Mouse (Mus musculus): Measurements from ENCODE around the gene Upp1. TPM values are rescaled to one million over a fixed set of nuclear protein-coding genes. Genes with fewer than 3 reads are reported as not detected.
"Not testable (repeated sequence)": the region's sequence is repeated elsewhere in the genome, so short reads cannot be mapped to it uniquely, and the experiment has no call there.

Upp1 gene
- total RNA-seq, 1 experiment from 2014 or later, result 1.6 TPM

DNA sequence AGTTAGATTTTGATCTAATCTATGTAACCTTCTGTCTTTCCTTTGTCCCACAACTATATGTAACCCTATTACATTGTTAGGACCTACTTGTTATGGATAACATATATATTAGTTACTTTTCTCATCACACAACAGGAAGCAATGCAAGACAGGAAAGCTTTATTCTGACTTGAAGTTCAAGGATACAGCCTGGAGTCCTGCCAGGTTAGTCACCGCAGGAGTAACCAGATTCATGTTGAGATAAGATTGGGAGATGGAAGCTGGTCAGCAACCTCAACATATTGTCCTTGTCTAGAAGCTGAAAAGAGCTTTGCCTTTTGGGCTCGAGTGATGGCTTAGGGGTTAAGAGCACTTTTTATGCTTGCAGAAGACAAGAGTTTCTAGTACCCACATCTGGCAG is 30.3 kb downstream of the Upp1 start:
- ATAC-seq (replicated peaks; ENCODE audit: low read depth, poor library complexity, severe bottlenecking), result no peak

DNA sequence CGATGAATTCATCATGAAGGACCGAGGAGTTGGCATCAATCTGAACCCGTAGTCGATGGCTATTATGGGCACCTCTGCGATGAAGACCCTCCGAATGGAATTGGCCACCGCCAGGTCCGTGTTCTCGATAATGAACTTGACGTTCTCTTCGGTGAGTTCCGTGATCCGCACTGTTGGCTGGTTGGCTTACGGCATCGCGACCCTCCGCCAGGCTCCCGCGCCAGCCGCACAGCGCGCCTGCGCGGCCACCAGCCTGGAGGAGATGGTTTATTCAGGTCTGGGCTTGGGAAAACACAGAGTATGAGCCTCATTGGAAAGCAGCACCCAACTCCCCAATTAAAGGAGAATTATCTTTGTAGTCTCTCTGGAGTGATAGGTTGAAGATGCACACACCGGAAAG is 32.5 kb downstream of the Upp1 start:
- not testable (repeated sequence) for ATAC-seq (replicated peaks; ENCODE audit: low read depth, poor library complexity, severe bottlenecking)

DNA sequence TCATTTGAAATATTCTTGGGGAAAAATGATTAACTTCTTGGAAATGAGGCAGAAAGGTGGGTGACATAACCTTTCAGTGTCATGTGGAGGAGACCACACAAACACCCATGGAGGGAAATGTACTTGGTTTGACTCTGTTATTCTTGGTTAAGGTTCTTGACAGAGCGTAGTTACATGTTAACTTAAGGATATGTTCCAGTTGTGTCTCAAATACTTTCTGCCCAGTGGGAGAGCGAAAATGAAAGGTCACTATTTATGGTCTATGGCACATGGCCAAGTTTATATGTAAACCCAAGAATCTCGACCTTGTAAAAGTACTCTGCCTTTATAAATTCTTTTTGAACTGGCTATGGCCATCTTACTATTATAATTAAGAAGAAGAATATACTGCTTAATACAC is 42.0 kb downstream of the Upp1 start:
- ATAC-seq (replicated peaks; ENCODE audit: low read depth, poor library complexity, severe bottlenecking), result no peak

DNA sequence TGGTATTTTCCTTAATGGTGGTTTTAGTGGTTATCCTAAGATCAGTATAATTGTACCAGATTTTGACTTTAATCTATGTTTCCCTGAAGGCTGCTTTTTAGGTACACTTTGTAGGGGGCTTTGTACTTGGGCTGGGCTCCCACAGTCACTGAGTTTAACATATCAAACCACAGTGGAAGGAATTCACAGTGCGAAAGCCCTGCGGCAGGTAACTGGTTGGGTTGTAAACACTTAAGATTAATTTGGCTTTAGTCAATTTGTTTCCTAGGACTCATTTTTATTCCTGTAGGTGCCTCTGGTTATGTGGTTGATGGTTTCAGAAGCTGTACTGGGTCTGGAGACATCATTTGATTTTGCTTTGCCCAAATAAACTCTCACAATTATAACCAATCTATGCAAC is 49.4 kb downstream of the Upp1 start:
- no peak for ATAC-seq (replicated peaks; ENCODE audit: low read depth, poor library complexity, severe bottlenecking)

DNA sequence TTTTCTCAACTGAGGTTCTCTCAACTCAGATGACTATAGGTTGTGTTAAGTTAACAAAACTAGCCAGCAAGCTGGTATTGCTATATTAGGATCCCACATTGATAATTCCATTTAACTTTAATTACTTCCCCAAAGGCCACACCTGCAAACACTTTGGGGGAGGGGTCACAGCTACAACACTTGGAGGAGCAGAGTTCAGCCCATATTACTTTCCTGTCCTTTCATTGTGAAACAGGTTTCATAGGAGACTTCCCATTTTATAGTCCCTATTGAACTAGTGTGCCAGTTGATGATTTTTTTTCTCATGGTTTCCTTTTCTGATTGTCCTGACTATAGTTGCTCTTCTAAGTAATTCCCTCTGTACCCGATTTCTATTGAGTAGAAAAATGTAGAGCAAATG is 63.6 kb downstream of the Upp1 start:
- ATAC-seq (replicated peaks; ENCODE audit: low read depth, poor library complexity, severe bottlenecking), result no peak

Other genes with a start within 250 kb of the Upp1 start
- not detected in 2 replicates for gene Pkd1l1, start 144.8 kb upstream of the Upp1 start, total RNA-seq (2017)
- gene Hus1, start 106.9 kb upstream of the Upp1 start, total RNA-seq (2017), result 21.1 and 22.3 TPM in 2 replicates
- 0.29 and 0.32 TPM in 2 replicates for gene Gm11992, start 69.5 kb upstream of the Upp1 start, total RNA-seq (2017)
- gene Sun3, start 69.1 kb upstream of the Upp1 start, total RNA-seq (2017), result not detected in 2 replicates
- 1.8 and 3.7 TPM in 2 replicates for gene Abca13, start 73.8 kb downstream of the Upp1 start, total RNA-seq (2017)